Mouse (Mus musculus) ES-E14 (cell line): Measurements from ENCODE around the gene Vps13d. TPM values are rescaled to one million over a fixed set of nuclear protein-coding genes. Genes with fewer than 3 reads are reported as not detected.

ENCODE experiments used
- DNase-seq: peaks from one replicate; pipeline ENCODE4 v3.0.0-alpha.2; 2013; ENCODE audit warnings: low read depth, low spot score
- H3K27ac ChIP-seq: 2 replicates; pipeline ENCODE4 v1.5.1; 2012; ENCODE audit warnings: low read depth, mild to moderate bottlenecking, low read length, moderate library complexity, mixed read lengths; ENCODE audit not compliant: poor library complexity, insufficient read depth, severe bottlenecking
- H3K36me3 ChIP-seq: 2 replicates; pipeline ENCODE4 v1.6.1; 2012; ENCODE audit warnings: mild to moderate bottlenecking, low read length, moderate library complexity, mixed read lengths; ENCODE audit not compliant: control insufficient read depth, poor library complexity, insufficient read depth, severe bottlenecking
- H3K4me1 ChIP-seq, 2 experiments: fragments of 150-350 bp in 1 of 2; sonication (generic) in 1 of 2; 2 replicates each; pipeline ENCODE4 v1.6.1; 2012; ENCODE audit warnings: low read length in 2 of 2, mild to moderate bottlenecking in 1 of 2, mixed read lengths in 1 of 2; ENCODE audit not compliant: control insufficient read depth in 2 of 2, insufficient read depth in 2 of 2, poor library complexity in 1 of 2
- H3K4me3 ChIP-seq, 2 experiments: fragments of 150-350 bp in 1 of 2; sonication (generic) in 1 of 2; 2 replicates each; pipeline ENCODE4 v1.5.1; 2012; ENCODE audit warnings: low read length in 2 of 2, low read depth in 1 of 2, mild to moderate bottlenecking in 1 of 2, mixed read lengths in 1 of 2; ENCODE audit not compliant: insufficient read depth in 1 of 2, poor library complexity in 1 of 2, severe bottlenecking in 1 of 2
- H3K9ac ChIP-seq: 2 replicates; pipeline ENCODE4 v1.6.1; 2012; ENCODE audit warnings: low read depth, mild to moderate bottlenecking, low read length, mixed read lengths; ENCODE audit not compliant: poor library complexity, insufficient read depth, severe bottlenecking
- H3K9me3 ChIP-seq: fragments of 150-350 bp; sonication (generic); 2 replicates; pipeline ENCODE4 v1.6.1; 2012; ENCODE audit warnings: low read depth, mild to moderate bottlenecking, low read length; ENCODE audit not compliant: control insufficient read depth, insufficient read depth
- CHD2 ChIP-seq: IDR thresholded peaks from 2 replicates; pipeline ENCODE4 v1.6.1; 2014; ENCODE audit warnings: mild to moderate bottlenecking, low read depth, low read length, inconsistent platforms
- HCFC1 ChIP-seq: IDR thresholded peaks from 2 replicates; pipeline ENCODE4 v1.6.1; 2012; ENCODE audit warnings: low read length, inconsistent platforms, borderline replicate concordance; ENCODE audit not compliant: insufficient read depth
- MAFK ChIP-seq: IDR thresholded peaks from 2 replicates; pipeline ENCODE4 v1.6.1; 2014; ENCODE audit warnings: mild to moderate bottlenecking, low read depth, low read length, inconsistent platforms; ENCODE audit not compliant: insufficient read depth
- ZC3H11A ChIP-seq: IDR thresholded peaks from 2 replicates; pipeline ENCODE4 v1.6.1; 2012; ENCODE audit warnings: low read depth, mild to moderate bottlenecking, inconsistent platforms, low read length, borderline replicate concordance
- ZNF384 ChIP-seq: IDR thresholded peaks from 2 replicates; pipeline ENCODE4 v1.6.1; 2012; ENCODE audit warnings: low read depth, low read length, inconsistent platforms
- in situ Hi-C, 2 experiments: fragments of 600-800 bp; cut with MboI; formaldehyde crosslinking; loops; one replicate each; pipeline ENCODE4 v1.15.1; 2025; ENCODE audit warnings: low sequenced_read_pairs in 2 of 2, inconsistent platforms in 1 of 2; ENCODE audit not compliant: unreplicated experiment in 2 of 2
- total RNA-seq: library from RNA; depleted of rRNA; stranded (reverse); fragments of 300-350 nt; gene quantifications from 2 replicates; pipeline ENCODE4 v1.2.3, GENCODE M21; 2012

Vps13d gene
- total RNA-seq, 1 experiment, result 15.3 TPM

DNA sequence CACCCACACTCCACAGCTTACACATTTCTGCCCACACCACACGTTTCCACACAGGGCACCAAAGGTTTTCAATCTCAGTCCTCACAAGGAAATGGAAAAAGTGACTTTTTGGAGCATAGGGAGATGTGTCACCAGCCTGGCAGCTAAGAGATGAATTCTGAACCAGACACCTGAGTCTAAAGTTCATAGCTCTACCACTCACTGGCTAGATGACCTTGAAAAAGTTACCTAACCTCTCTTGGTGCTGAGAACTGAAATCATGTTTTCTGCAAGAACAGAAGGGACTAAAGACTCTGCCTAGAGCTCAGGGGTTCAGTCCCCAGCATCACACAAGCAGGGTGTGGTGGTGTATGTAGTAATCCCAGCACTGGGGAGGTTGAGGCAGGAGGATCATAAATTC, 25.2 kb upstream of the Vps13d start:
- no peaks in the 10 kb centered on the region for H3K9me3 ChIP-seq
- TF ChIP-seq ZNF384 (no peak), MAFK (no peak), HCFC1 (no peak), ZC3H11A (no peak)
- no peak overlapping the region for H3K27ac ChIP-seq
- no peaks in the 10 kb centered on the region; a peak in 2 of 4 replicates for H3K4me1 ChIP-seq
- peaks cover 7% of the 10 kb centered on the region; the same call in 1 of the 2 replicates for H3K36me3 ChIP-seq
- no peak overlapping the region for H3K4me3 ChIP-seq
- no peak for DNase-seq
- H3K9ac ChIP-seq, result no peak overlapping the region
- in situ Hi-C loops, result loop anchor here in 1 of 2 experiments (25.0 kb wide), 1 partner anchor 267 kb away; no protein-coding TSS in a partner anchor

- no peak for DNase-seq
- in situ Hi-C loops, result loop anchor here in 1 of 2 experiments (25.0 kb wide), 1 partner anchor 268 kb away; no protein-coding TSS in a partner anchor
- peaks cover 7% of the 10 kb centered on the region; the same call in 1 of the 2 replicates for H3K36me3 ChIP-seq
- no peaks in the 10 kb centered on the region; a peak in 2 of 4 replicates for H3K4me1 ChIP-seq
- H3K9me3 ChIP-seq, result no peaks in the 10 kb centered on the region
- no peak overlapping the region for H3K9ac ChIP-seq
- H3K4me3 ChIP-seq, result no peak overlapping the region
- TF ChIP-seq CHD2 (no peak), MAFK (no peak)
- H3K27ac ChIP-seq, result no peak overlapping the region
These were observed 24.6 kb upstream of the Vps13d start for GRCm38 (mm10) chr4:145219240-145219985.

GRCm38 (mm10) chr4:145217837-145218236, 23.0 kb upstream of the Vps13d start:
- H3K9ac ChIP-seq, result no peak overlapping the region
- H3K9me3 ChIP-seq, result no peaks in the 10 kb centered on the region
- in situ Hi-C loops, result loop anchor here in 1 of 2 experiments (25.0 kb wide), 1 partner anchor 269 kb away; no protein-coding TSS in a partner anchor
- TF ChIP-seq ZNF384 (no peak), MAFK (no peak)
- no peak for DNase-seq
- H3K4me1 ChIP-seq, result peaks cover 2 to 7% of the 10 kb centered on the region in 2 experiments; a peak in 2 of 4 replicates
- no peak overlapping the region for H3K4me3 ChIP-seq
- peaks cover 7% of the 10 kb centered on the region; the same call in 1 of the 2 replicates for H3K36me3 ChIP-seq
- H3K27ac ChIP-seq, result no peak overlapping the region

DNA sequence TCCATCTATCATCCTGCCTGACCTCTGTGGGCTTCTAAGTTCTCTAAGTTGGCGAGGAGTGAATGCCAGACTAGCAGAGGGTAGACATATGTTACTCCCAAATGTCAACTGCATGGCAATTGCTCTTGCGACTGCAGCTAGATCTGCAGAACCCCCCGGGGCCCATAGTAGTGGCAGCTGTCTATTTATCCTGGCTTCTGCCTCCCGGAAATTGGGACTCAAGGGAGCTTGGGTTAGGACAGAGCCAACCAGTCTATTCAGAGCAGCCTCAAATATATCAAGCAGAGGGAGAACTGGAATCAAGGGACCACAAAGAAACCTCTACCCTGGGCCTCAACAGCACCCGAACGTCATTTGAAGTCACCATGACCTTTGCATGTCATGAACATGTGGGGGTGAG, 22.2 kb upstream of the Vps13d start:
- H3K9me3 ChIP-seq, result no peaks in the 10 kb centered on the region
- H3K4me1 ChIP-seq, result peaks cover 2 to 7% of the 10 kb centered on the region in 2 experiments; a peak in 2 of 4 replicates
- no peak overlapping the region for H3K9ac ChIP-seq
- no peak overlapping the region for H3K27ac ChIP-seq
- DNase-seq, result no peak
- H3K36me3 ChIP-seq, result peaks cover 7% of the 10 kb centered on the region; the same call in 1 of the 2 replicates
- in situ Hi-C loops, result loop anchor here in 1 of 2 experiments (25.0 kb wide), 1 partner anchor 270 kb away; no protein-coding TSS in a partner anchor
- no peak overlapping the region for H3K4me3 ChIP-seq
- no peak for TF ChIP-seq CHD2
- TF ChIP-seq ZC3H11A, result no peak
- no peak for TF ChIP-seq MAFK
- no peak for TF ChIP-seq HCFC1
- TF ChIP-seq ZNF384, result no peak
